Mouse (Mus musculus) embryonic facial prominence, embryonic 11.5 days (tissue): ENCODE results near the gene Ankrd23. TPM values are rescaled to one million over a fixed set of nuclear protein-coding genes. Genes with fewer than 3 reads are reported as not detected.

ENCODE experiments used
- ATAC-seq: fragments of 200-750 bp; cut with Nextera tagmentation; replicated peaks from 2 replicates; pipeline ENCODE4 v1.8.0; 2017; ENCODE audit warnings: low read depth; ENCODE audit not compliant: insufficient number of reproducible peaks, low FRiP score, low TSS enrichment
- DNase-seq: peaks from one replicate; pipeline ENCODE4 v3.0.0-alpha.2; 2015; ENCODE audit warnings: low spot score
- H3K27ac ChIP-seq: fragments of 300-500 bp; sonication (generic); replicated peaks from 2 replicates; pipeline ENCODE4 v1.5.1; 2014; ENCODE audit warnings: mild to moderate bottlenecking, low read depth, low read length, control low read depth
- H3K27me3 ChIP-seq: fragments of 300-500 bp; sonication (generic); 2 replicates; pipeline ENCODE4 v1.6.1; 2014; ENCODE audit warnings: mild to moderate bottlenecking, low read length, moderate library complexity, mixed read lengths; ENCODE audit not compliant: control insufficient read depth, insufficient read depth
- H3K36me3 ChIP-seq: fragments of 300-500 bp; sonication (generic); replicated peaks from 2 replicates; pipeline ENCODE4 v1.6.1; 2014; ENCODE audit warnings: low read depth, mild to moderate bottlenecking, low read length, moderate library complexity, mixed read lengths; ENCODE audit not compliant: control insufficient read depth, insufficient read depth
- H3K4me1 ChIP-seq: fragments of 300-500 bp; sonication (generic); 2 replicates; pipeline ENCODE4 v1.6.1; 2014; ENCODE audit warnings: low read length, mixed read lengths; ENCODE audit not compliant: control insufficient read depth, insufficient read depth
- H3K4me2 ChIP-seq: fragments of 300-500 bp; sonication (generic); 2 replicates; pipeline ENCODE4 v1.6.1; 2014; ENCODE audit warnings: low read depth, mild to moderate bottlenecking, control low read depth, low read length, moderate library complexity
- H3K4me3 ChIP-seq: fragments of 300-500 bp; sonication (generic); 2 replicates; pipeline ENCODE4 v1.5.1; 2014; ENCODE audit warnings: low read depth, low read length, control low read depth
- H3K9ac ChIP-seq: fragments of 300-500 bp; sonication (generic); replicated peaks from 2 replicates; pipeline ENCODE4 v1.6.1; 2014; ENCODE audit warnings: mild to moderate bottlenecking, control low read depth, low read length
- H3K9me3 ChIP-seq: fragments of 300-500 bp; sonication (generic); replicated peaks from 2 replicates; pipeline ENCODE4 v1.6.1; 2016; ENCODE audit warnings: mild to moderate bottlenecking, low read length, inconsistent platforms, mixed read lengths; ENCODE audit not compliant: control insufficient read depth
- WGBS: fragments of 180-500 bp; shearing (Covaris S2); extraction: QIAGEN DNeasy Blood & Tissue Kit; methylation state at CpG from one replicate; pipeline ENCODE4 v1.1.7; 2014; 5-methylcytosine and 5-hydroxymethylcytosine counted together
- polyA plus RNA-seq: library from polyadenylated mRNA; unstranded; fragments of >200 nt; fragmentation: Nextera tagmentation; extraction: Ambion mirVana; gene quantifications from 2 replicates; pipeline ENCODE4 v1.2.1, GENCODE M21; 2014

Gene Ankrd23
- polyA plus RNA-seq, 1 experiment from 2014 or later: 4.6 TPM

DNA sequence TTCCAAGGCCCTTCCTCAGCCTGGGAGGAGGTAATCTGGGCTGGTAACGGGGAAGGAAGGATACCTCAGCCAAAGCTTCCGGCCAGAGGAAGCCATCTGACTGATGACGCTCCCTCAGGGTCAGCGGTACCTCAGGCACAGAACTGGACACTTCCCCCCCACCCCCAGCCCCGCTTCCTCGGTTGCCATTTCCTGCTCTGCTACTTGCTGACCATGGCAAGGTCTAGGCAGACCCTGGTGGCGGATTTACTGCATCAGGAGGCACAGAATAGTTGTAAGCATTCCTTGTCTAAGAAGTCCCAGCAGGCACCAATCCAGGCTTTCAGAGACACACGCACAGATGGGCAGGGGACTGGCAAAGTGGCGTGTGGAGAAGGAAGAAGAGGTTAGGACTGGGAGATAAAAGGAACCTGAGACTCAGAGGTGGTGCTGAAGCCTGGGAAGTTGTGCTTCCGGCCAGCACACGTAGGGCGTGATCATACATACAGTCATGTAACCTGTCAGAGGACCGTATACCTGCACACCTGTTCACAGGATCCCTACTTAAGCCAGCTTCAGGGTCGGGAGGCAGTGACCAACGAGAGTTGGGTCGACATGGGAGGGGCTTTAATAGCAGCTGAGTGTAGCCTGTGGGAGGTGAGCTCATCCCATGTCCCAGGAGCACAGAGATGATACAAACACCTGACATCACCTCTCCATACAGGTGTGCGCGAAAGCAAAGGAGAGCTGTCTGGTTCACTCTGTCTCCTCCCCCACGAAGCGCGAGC, 18.1 kb upstream of the Ankrd23 start:
- Histone ChIP-seq H3K36me3 (peaks cover 29% of the 10 kb centered on the region), H3K4me2 (peak overlapping the region; percentile 78), H3K27ac (peak overlapping the region; percentile 96), H3K4me1 (peaks cover 17% of the 10 kb centered on the region), H3K9ac (peak overlapping the region; percentile 89; the same call in 1 of the 2 replicates), H3K9me3 (no peaks in the 10 kb centered on the region), H3K27me3 (no peaks in the 10 kb centered on the region), H3K4me3 (peak overlapping the region; percentile 95)
- WGBS: 71% methylated on average over 21 of the region's 21 CpGs
- DNase-seq: no peak
- no peak for ATAC-seq

DNA sequence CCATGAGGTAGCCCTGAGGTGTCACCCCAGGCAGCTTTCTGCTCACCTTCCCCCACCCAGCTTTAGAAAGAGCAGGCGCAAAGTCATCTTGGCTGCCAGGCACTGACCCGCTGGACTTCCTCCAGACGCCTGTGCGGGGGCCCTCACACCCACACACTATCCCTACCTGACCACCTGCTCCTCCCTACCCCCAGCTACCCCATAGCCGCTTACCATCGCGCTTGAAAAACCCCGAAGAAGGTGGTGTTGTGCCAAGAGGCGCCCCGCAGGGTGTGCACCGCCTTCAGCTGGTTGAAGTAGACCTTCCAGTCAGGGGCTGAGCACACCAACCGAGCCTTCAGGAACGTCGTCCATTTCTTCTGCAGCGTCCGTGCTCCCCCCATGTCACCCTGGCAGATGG, 15.8 kb upstream of the Ankrd23 start:
- 95% methylated on average over 16 of the region's 16 CpGs for WGBS
- DNase-seq (no peak), ATAC-seq (no peak)
- Histone ChIP-seq H3K27me3 (no peaks in the 10 kb centered on the region), H3K9me3 (no peaks in the 10 kb centered on the region), H3K4me1 (peaks cover 18% of the 10 kb centered on the region), H3K36me3 (peaks cover 32% of the 10 kb centered on the region), H3K4me2 (no peak overlapping the region), H3K27ac (no peak overlapping the region), H3K9ac (peak overlapping the region; percentile 18; the same call in 1 of the 2 replicates), H3K4me3 (no peak overlapping the region)

DNA sequence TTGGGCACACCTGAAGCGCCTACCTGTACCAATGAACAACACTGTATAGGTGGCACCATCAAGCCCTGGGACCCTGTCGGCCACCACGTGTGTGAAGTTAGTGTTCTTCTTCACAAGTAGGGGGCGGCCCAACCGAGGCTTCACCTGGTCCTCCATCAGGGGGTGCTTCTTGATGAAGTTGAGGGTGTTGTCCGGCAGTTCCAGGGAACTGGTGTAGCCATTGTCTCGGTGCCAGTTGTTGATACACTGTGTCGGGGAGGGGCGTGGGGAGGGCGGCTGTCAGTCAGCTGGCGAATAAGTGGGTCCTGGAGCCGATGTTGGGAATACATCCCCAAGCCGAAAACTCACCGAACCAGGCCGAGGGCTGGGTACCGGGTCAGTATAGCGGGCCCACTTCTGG, 15.2 kb upstream of the Ankrd23 start:
- H3K9me3 ChIP-seq: no peaks in the 10 kb centered on the region
- no peak overlapping the region for H3K27ac ChIP-seq
- ATAC-seq (no peak), DNase-seq (no peak)
- H3K4me2 ChIP-seq: no peak overlapping the region
- no peak overlapping the region for H3K4me3 ChIP-seq
- peaks cover 19% of the 10 kb centered on the region for H3K4me1 ChIP-seq
- 86% methylated on average over 17 of the region's 17 CpGs for WGBS
- H3K36me3 ChIP-seq: peaks cover 32% of the 10 kb centered on the region
- no peaks in the 10 kb centered on the region for H3K27me3 ChIP-seq
- no peak overlapping the region for H3K9ac ChIP-seq

DNA sequence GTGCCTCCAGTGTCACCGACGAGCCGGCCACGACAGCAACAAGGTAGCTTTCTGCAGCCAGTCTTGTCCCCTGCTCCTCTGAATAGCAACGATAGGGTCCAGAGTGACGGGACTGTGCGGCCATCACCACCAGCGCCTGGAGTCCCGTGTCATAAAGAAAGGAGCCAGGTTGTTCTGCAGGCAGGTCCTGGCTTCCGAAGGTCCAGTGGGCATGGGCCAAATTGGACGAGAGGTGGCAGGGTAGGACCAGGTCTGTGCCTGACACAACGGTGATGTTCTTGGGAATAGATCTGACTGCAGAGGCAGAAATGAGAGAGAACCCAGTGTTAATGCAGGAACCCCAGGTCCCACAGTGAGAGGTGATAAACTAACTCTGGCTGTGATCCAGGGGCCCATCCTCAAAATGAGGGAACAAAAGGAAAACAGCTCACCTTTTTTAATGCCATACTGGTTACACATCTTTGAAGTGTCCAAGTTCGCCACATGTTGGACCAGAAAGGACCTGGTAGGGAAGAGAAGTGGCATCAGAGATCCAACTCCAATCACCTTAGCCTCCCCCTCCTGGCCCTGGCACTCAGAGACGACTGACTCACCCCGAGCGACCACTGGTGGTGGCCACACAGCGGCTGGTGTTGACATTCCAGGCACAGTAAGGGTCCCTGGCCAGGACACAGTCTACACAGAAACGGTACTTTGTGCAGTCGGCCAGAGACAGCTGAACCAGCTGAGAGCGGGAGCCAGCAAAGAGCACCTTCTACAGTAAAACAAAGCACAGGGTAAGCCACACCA, 13.6 kb upstream of the Ankrd23 start:
- peaks cover 32% of the 10 kb centered on the region for H3K36me3 ChIP-seq
- no peaks in the 10 kb centered on the region for H3K27me3 ChIP-seq
- no peaks in the 10 kb centered on the region for H3K9me3 ChIP-seq
- ATAC-seq (no peak), DNase-seq (no peak)
- WGBS: 76% methylated on average over 20 of the region's 20 CpGs
- peaks cover 16% of the 10 kb centered on the region for H3K4me1 ChIP-seq
- no peak overlapping the region for H3K9ac ChIP-seq
- H3K4me3 ChIP-seq: no peak overlapping the region
- no peak overlapping the region for H3K4me2 ChIP-seq
- H3K27ac ChIP-seq: no peak overlapping the region

GRCm38 (mm10) chr1:36549491-36549890, 12.8 kb upstream of the Ankrd23 start:
- H3K9ac ChIP-seq: no peak overlapping the region
- peaks cover 10% of the 10 kb centered on the region for H3K4me1 ChIP-seq
- DNase-seq (no peak), ATAC-seq (no peak)
- H3K4me2 ChIP-seq: no peak overlapping the region
- no peak overlapping the region for H3K4me3 ChIP-seq
- peaks cover 32% of the 10 kb centered on the region for H3K36me3 ChIP-seq
- WGBS: 86% methylated on average over 18 of the region's 18 CpGs
- H3K9me3 ChIP-seq: no peaks in the 10 kb centered on the region
- H3K27ac ChIP-seq: no peak overlapping the region
- H3K27me3 ChIP-seq: no peaks in the 10 kb centered on the region

- peaks cover 10% of the 10 kb centered on the region for H3K4me1 ChIP-seq
- H3K4me2 ChIP-seq: no peak overlapping the region
- H3K27me3 ChIP-seq: no peaks in the 10 kb centered on the region
- WGBS: 55% methylated on average over 8 of the region's 8 CpGs
- ATAC-seq: no peak
- no peak overlapping the region for H3K9ac ChIP-seq
- peaks cover 32% of the 10 kb centered on the region for H3K36me3 ChIP-seq
- H3K27ac ChIP-seq: no peak overlapping the region
- no peaks in the 10 kb centered on the region for H3K9me3 ChIP-seq
- DNase-seq: no peak
- H3K4me3 ChIP-seq: no peak overlapping the region; the same call in 1 of the 2 replicates
These were observed 12.1 kb upstream of the Ankrd23 start for GRCm38 (mm10) chr1:36548771-36549170.

DNA sequence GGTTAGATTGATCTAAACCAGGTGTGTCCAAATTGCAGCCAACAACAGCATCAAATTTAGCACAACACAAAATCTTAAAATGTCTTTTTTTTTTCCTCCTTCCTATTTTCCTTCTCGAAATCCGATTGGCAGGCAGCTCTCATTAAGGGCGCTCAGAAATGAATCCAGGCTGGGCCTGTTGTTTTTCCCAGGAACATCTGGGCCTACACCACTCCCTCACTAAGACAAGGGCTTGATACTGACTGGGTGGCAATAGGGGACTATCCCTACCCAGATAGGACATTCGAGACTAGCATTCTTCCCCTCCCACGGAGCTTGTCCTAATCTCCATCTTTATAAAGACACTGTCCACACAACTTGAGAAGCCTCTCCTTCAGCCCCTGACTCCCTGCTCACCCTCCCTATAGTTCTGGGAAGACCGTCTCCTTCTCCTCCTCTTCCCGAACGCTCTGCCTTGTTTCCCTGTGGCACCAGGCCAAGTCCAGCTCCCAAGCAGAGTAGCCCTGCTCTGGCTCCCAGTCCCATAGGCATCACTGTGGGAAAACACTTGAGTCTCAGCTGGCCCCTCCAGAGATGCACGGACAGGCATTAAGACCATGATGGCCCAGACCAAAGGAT, 11.4 kb upstream of the Ankrd23 start:
- Histone ChIP-seq H3K27me3 (no peaks in the 10 kb centered on the region), H3K36me3 (peaks cover 28% of the 10 kb centered on the region), H3K4me3 (no peak overlapping the region), H3K4me2 (no peak overlapping the region), H3K9ac (peak overlapping the region; percentile 9), H3K4me1 (peaks cover 10% of the 10 kb centered on the region), H3K9me3 (no peaks in the 10 kb centered on the region), H3K27ac (peak overlapping the region; percentile 52; the same call in 1 of the 2 replicates)
- no peak for ATAC-seq
- WGBS: 44% methylated on average over 9 of the region's 9 CpGs
- DNase-seq: peak; percentile 49
